Mouse (Mus musculus): ENCODE results near the gene Vmn1r49. TPM values are rescaled to one million over a fixed set of nuclear protein-coding genes. Genes with fewer than 3 reads are reported as not detected.

Vmn1r49 gene
- polyA plus RNA-seq (2015; fragmentation: Nextera tagmentation; extraction: Ambion mirVana), result not detected in 2 replicates

DNA sequence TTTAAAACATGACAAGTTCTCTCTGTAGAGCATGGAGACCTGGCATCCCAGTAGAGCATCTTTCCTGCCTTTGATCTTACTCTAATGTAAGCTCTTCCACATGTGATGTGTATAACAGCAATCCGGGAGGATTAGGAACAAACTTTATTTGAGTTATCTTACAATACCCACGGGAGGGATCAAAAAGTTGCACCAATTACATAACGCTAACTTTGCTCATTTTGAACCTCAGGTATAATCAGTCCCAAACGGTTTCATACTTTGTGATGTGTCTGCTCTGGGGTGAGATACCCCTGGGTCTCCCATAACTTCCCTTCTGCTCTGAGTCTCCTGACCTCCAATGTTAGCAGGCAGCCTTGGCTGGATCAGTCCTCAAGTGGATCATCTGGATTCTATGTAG lies at the start of gene Vmn1r49:
Vmn1r49 (minus strand) TSS at position 101 of the 400 bp plus-strand sequence.

GRCm38 (mm10) chr6:90122296-90122695 lies 44.0 kb upstream of the Vmn1r49 start, which contains the start of gene Vmn1r51:
TSS of gene Vmn1r51 (plus strand) at chr6:90122596.

GRCm38 (mm10) chr6:90101130-90101529 lies 22.8 kb upstream of the Vmn1r49 start, which contains the start of gene Vmn1r50:
TSS of gene Vmn1r50 (plus strand) at chr6:90101430.

DNA sequence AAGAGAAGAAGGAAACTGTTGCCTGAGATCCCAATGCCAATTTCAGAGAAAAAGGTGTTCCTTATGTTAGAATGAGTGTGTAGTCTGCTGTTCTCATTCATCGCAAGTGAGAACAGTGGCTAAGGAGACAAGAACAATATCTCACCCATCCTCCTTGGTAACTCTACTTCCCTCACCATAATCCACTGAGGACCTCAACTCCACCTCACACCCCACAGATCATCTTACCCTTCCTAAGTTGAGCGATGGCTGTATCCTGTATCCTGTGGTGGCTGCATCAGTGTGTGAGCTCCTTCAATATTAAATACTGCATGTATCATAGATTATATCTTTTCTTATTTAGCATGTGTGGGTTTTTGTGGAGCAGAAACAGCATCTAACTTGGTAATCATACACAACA lies 41.6 kb downstream of the Vmn1r49 start, which contains the start of gene Vmn1r48:
Vmn1r48 (minus strand) TSS at position 101 of the 400 bp plus-strand sequence.

Other genes starting within 250 kb of the Vmn1r49 start
- gene Vmn1r42, start 202.1 kb downstream of the Vmn1r49 start, polyA plus RNA-seq (2015; fragmentation: Nextera tagmentation; extraction: Ambion mirVana), result not detected in 2 replicates
- gene Vmn1r43, start 202.1 kb downstream of the Vmn1r49 start, polyA plus RNA-seq (2015; fragmentation: Nextera tagmentation; extraction: Ambion mirVana), result 0.01 TPM in 1 of 2 replicates, not detected in the other
- gene Vmn1r44, start 194.8 kb downstream of the Vmn1r49 start, polyA plus RNA-seq (2015; fragmentation: Nextera tagmentation; extraction: Ambion mirVana), result not detected in 2 replicates
- gene Vmn1r45, start 137.9 kb downstream of the Vmn1r49 start, polyA plus RNA-seq (2015; fragmentation: Nextera tagmentation; extraction: Ambion mirVana), result not detected in 2 replicates
- not detected in 2 replicates for gene Vmn1r46, start 109.2 kb downstream of the Vmn1r49 start, polyA plus RNA-seq (2015; fragmentation: Nextera tagmentation; extraction: Ambion mirVana)
- not detected in 2 replicates for gene Vmn1r47, start 62.4 kb downstream of the Vmn1r49 start, polyA plus RNA-seq (2015; fragmentation: Nextera tagmentation; extraction: Ambion mirVana)
- gene Vmn1r48, start 41.7 kb downstream of the Vmn1r49 start, polyA plus RNA-seq (2015; fragmentation: Nextera tagmentation; extraction: Ambion mirVana), result not detected in 2 replicates
- not detected in 2 replicates for gene Vmn1r50, start 22.9 kb upstream of the Vmn1r49 start, polyA plus RNA-seq (2015; fragmentation: Nextera tagmentation; extraction: Ambion mirVana)
- gene Vmn1r51, start 44.1 kb upstream of the Vmn1r49 start, polyA plus RNA-seq (2015; fragmentation: Nextera tagmentation; extraction: Ambion mirVana), result 0.03 TPM in 1 of 2 replicates, not detected in the other
- gene Vmn1r52, start 96.3 kb upstream of the Vmn1r49 start, polyA plus RNA-seq (2015; fragmentation: Nextera tagmentation; extraction: Ambion mirVana), result not detected in 2 replicates
- gene V1ra8, start 124.3 kb upstream of the Vmn1r49 start, polyA plus RNA-seq (2015; fragmentation: Nextera tagmentation; extraction: Ambion mirVana), result not detected in 2 replicates
- gene Vmn1r53, start 145.9 kb upstream of the Vmn1r49 start, polyA plus RNA-seq (2015; fragmentation: Nextera tagmentation; extraction: Ambion mirVana), result 0.15 TPM in 1 of 2 replicates, not detected in the other
- gene Vmn1r54, start 167.8 kb upstream of the Vmn1r49 start, polyA plus RNA-seq (2015; fragmentation: Nextera tagmentation; extraction: Ambion mirVana), result not detected in 2 replicates
- gene BC048671, start 222.7 kb upstream of the Vmn1r49 start, polyA plus RNA-seq (2015; fragmentation: Nextera tagmentation; extraction: Ambion mirVana), result not detected in 2 replicates
- 0.59 and 0.68 TPM in 2 replicates for gene Chst13, start 246.7 kb upstream of the Vmn1r49 start, polyA plus RNA-seq (2015; fragmentation: Nextera tagmentation; extraction: Ambion mirVana)